Mouse (Mus musculus) forebrain, embryonic 15.5 days (tissue): ENCODE measurements around the gene Mpped1. TPM values are rescaled to one million over a fixed set of nuclear protein-coding genes. Genes with fewer than 3 reads are reported as not detected.

ENCODE experiments used
- ATAC-seq: fragments of 200-750 bp; cut with Nextera tagmentation; replicated peaks from 2 replicates; pipeline ENCODE4 v1.8.0; 2017; ENCODE audit warnings: mild to moderate bottlenecking, moderate TSS enrichment, moderate library complexity
- H3K27ac ChIP-seq: fragments of 300-500 bp; sonication (generic); replicated peaks from 2 replicates; pipeline ENCODE4 v1.5.1; 2015; ENCODE audit warnings: mild to moderate bottlenecking, inconsistent platforms
- H3K27me3 ChIP-seq: fragments of 300-500 bp; sonication (generic); 2 replicates; pipeline ENCODE4 v1.6.1; 2015; ENCODE audit warnings: inconsistent platforms
- H3K36me3 ChIP-seq: fragments of 300-500 bp; sonication (generic); 2 replicates; pipeline ENCODE4 v1.6.1; 2015; ENCODE audit warnings: mild to moderate bottlenecking, inconsistent platforms
- H3K4me1 ChIP-seq: fragments of 300-500 bp; sonication (generic); 2 replicates; pipeline ENCODE4 v1.6.1; 2015; ENCODE audit warnings: inconsistent platforms
- H3K4me2 ChIP-seq: fragments of 300-500 bp; sonication (generic); replicated peaks from 2 replicates; pipeline ENCODE4 v1.6.1; 2015; ENCODE audit warnings: mild to moderate bottlenecking, inconsistent platforms
- H3K4me3 ChIP-seq: fragments of 300-500 bp; sonication (generic); 2 replicates; pipeline ENCODE4 v1.5.1; 2015; ENCODE audit warnings: mild to moderate bottlenecking, inconsistent platforms
- H3K9ac ChIP-seq: fragments of 300-500 bp; sonication (generic); replicated peaks from 2 replicates; pipeline ENCODE4 v1.6.1; 2015; ENCODE audit warnings: mild to moderate bottlenecking, inconsistent platforms
- H3K9me3 ChIP-seq: fragments of 300-500 bp; sonication (generic); 2 replicates; pipeline ENCODE4 v1.6.1; 2016; ENCODE audit warnings: inconsistent platforms
- WGBS: fragments of 180-500 bp; shearing (Covaris S2); methylation state at CpG from one replicate; pipeline ENCODE4 v1.1.7; 2015; ENCODE audit warnings: mixed read lengths; 5-methylcytosine and 5-hydroxymethylcytosine counted together
- polyA plus RNA-seq: library from polyadenylated mRNA; unstranded; fragments of >200 nt; fragmentation: Nextera tagmentation; extraction: Ambion mirVana; gene quantifications from 2 replicates; pipeline ENCODE4 v1.2.1, GENCODE M21; 2015

Gene Mpped1
- polyA plus RNA-seq, 1 experiment from 2014 or later: 347 TPM

DNA sequence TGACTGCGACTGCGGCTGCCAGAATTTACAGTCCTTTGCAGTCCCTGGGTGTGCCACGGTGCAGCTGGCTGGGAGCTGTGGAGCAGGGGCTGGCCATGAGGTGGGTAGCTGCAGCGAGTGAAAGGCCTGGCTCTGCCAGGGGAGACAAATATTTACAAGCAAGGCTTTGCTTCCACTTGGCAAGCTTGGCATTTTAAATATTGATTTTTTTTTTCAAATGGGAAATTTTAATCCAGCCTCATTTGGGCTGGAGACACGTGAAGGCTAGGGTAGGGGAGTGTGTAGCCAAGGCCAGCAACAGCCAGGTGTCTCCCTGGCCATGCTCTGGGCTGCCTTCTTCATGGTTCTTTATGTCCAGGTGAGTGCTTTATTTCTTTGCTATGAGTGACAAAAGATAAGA, 21.7 kb downstream of the Mpped1 start:
- H3K27me3 ChIP-seq: no peaks in the 10 kb centered on the region
- no peak overlapping the region for H3K9ac ChIP-seq
- no peak overlapping the region for H3K4me3 ChIP-seq
- WGBS: 66% methylated on average over 5 of the region's 5 CpGs
- H3K36me3 ChIP-seq: no peaks in the 10 kb centered on the region; the same call in 1 of the 2 replicates
- H3K27ac ChIP-seq: no peak overlapping the region
- ATAC-seq: no peak
- peaks cover 52% of the 10 kb centered on the region for H3K4me1 ChIP-seq
- no peak overlapping the region for H3K4me2 ChIP-seq
- H3K9me3 ChIP-seq: no peaks in the 10 kb centered on the region

DNA sequence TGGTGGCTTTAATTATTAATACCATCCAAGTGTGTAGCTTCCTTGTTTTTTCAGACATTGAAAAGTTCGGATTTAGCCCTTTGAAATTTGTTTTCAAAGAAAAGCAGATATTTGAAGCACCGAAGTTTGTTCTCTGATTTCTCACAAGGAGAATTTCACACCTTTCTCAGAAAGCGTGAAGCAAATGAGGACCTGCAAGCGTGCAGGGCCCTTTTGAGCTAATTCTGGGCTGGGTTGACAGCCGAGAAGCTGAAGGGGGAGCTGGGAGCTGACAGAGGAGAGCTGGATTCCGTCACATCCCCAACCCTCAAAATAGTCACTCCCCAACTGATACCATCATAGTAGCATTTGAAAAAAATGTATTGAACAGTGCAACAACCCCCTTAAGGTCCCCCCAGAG, 34.8 kb downstream of the Mpped1 start:
- 78% methylated on average over 6 of the region's 6 CpGs for WGBS
- no peaks in the 10 kb centered on the region for H3K27me3 ChIP-seq
- H3K4me1 ChIP-seq: 0 out of 2 replicates have a peak, but pooled peaks cover 7% of the 10 kb centered on the region
- no peak overlapping the region for H3K4me3 ChIP-seq
- H3K9ac ChIP-seq: no peak overlapping the region
- no peak for ATAC-seq
- peaks cover 5% of the 10 kb centered on the region; the same call in 1 of the 2 replicates for H3K36me3 ChIP-seq
- H3K27ac ChIP-seq: no peak overlapping the region
- no peaks in the 10 kb centered on the region for H3K9me3 ChIP-seq
- no peak overlapping the region for H3K4me2 ChIP-seq

DNA sequence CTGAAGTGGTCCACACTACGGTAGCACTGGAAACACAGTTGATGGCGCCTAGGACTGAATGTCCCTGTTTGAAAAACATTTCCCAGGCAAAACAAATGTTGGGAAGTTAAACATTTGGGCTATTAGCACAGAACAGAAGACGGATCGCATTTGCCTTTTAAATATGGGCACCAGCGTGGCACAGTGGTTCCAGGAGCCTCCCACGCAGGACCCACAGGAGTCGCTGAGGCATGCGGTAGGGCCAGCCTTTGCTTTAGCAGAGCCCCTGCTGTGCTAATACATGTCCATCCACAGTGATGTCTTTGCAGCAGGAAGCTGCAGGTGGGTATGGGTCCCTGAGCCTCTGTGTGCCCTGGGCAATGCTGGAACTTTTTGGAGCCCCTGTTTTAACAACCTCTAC, 48.7 kb downstream of the Mpped1 start:
- H3K36me3 ChIP-seq: 0 out of 2 replicates have a peak, but pooled peaks cover 4% of the 10 kb centered on the region
- H3K27ac ChIP-seq: peak overlapping the region; percentile 84; the same call in 1 of the 2 replicates
- no peak for ATAC-seq
- no peak overlapping the region for H3K4me2 ChIP-seq
- no peaks in the 10 kb centered on the region for H3K27me3 ChIP-seq
- no peak overlapping the region for H3K4me3 ChIP-seq
- peaks cover 33% of the 10 kb centered on the region for H3K4me1 ChIP-seq
- no peaks in the 10 kb centered on the region for H3K9me3 ChIP-seq
- WGBS: 75% methylated on average over 8 of the region's 8 CpGs
- no peak overlapping the region for H3K9ac ChIP-seq

DNA sequence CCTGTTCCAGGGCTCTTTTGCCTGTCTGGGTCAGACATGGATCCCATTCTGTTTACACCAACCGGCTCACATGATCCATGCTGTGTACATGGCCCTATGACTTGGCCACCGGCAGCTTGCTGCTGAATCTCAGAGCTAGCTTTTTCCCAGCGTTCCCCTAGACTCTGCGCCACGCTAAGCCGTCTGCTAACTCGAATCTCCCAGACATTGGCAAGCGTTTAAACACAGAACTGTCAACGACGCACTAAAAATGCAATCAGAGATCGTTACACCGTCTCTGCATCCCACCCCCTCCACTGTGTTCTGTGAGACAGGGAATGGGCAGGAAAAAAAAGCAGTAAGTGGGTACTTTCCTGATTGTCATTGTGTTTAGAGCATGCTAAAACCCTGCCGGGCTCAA, 50.0 kb downstream of the Mpped1 start:
- no peak overlapping the region for H3K4me2 ChIP-seq
- no peaks in the 10 kb centered on the region for H3K9me3 ChIP-seq
- peak; percentile 73 for ATAC-seq
- no peak overlapping the region for H3K4me3 ChIP-seq
- H3K4me1 ChIP-seq: peaks cover 33% of the 10 kb centered on the region
- WGBS: 33% methylated on average over 13 of the region's 13 CpGs
- no peak overlapping the region for H3K9ac ChIP-seq
- H3K27ac ChIP-seq: peak overlapping the region; percentile 84
- H3K36me3 ChIP-seq: 0 out of 2 replicates have a peak, but pooled peaks cover 4% of the 10 kb centered on the region
- no peaks in the 10 kb centered on the region for H3K27me3 ChIP-seq

DNA sequence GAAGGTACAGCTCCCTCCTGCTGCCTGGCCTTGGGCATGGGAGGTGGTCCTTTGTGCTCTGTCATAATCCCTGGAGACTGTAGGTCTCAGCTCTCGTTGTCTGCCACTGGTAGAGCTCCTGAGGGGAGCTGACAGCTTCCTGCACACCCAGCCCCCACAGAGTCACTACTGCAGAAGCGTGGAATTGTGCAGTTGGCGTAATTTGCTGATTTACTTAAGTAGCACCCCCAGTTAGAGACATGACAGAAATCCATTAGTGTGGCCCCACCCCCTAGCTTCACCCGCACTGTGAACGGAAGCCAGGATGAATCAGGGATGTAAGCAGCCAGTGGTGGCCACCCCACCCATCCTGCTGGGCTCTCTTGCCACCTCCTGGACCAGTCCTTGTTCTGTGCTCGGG, 53.0 kb downstream of the Mpped1 start:
- WGBS: 54% methylated on average over 6 of the region's 6 CpGs
- H3K36me3 ChIP-seq: peaks cover 19% of the 10 kb centered on the region; the same call in 1 of the 2 replicates
- peak overlapping the region; percentile 49 for H3K27ac ChIP-seq

DNA sequence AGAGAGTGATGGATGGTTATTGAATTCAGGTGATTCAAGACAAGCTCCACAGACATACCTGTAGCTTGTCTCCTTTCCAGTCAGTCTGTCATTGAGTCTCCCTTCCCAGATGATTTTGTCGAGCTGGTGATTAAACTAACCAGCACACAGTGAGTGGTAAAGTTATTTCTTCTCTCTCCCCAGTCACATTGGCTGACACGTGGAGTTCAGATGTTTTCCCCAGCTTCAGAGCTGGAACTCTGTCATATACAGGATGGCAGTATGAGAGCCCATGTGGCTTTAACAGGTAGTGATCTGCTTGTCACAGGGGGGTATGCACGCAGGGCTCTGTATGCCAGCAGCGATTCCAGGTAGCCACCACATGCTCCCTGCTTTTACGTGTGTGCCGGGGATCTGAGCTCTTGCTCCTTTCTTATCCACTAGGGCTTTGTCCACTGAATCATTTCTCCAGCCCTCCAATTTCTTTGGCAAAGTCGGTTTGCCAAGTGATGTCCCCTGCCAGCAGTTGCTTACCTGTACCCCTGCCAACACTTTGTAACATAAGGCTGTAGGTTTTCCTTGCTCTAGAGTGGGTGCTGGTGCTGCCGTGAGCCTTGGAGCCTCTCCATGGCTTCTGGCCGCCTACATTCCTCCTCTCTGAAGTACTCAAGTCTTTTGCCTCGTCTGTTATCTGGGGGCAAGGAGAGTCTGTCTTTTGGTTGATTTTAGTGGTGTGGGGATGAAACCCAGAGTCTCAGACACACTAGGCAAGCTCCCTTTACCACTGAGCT, 61.9 kb downstream of the Mpped1 start:
- 58% methylated on average over 10 of the region's 10 CpGs for WGBS
- ATAC-seq: no peak
- Histone ChIP-seq H3K27me3 (no peaks in the 10 kb centered on the region), H3K9ac (no peak overlapping the region), H3K4me2 (no peak overlapping the region), H3K4me3 (no peak overlapping the region), H3K4me1 (peaks cover 67% of the 10 kb centered on the region), H3K9me3 (no peaks in the 10 kb centered on the region), H3K36me3 (peaks cover 11% of the 10 kb centered on the region; the same call in 1 of the 2 replicates), H3K27ac (peak overlapping the region; percentile 87)

More for the DNA sequence above, 53.0 kb downstream of the Mpped1 start:
- H3K4me3 ChIP-seq: no peak overlapping the region
- H3K9me3 ChIP-seq: no peaks in the 10 kb centered on the region
- no peak overlapping the region for H3K4me2 ChIP-seq
- peaks cover 33% of the 10 kb centered on the region for H3K4me1 ChIP-seq
- no peaks in the 10 kb centered on the region for H3K27me3 ChIP-seq
- ATAC-seq: peak; percentile 38; the same call in 1 of the 2 replicates
- H3K9ac ChIP-seq: no peak overlapping the region

DNA sequence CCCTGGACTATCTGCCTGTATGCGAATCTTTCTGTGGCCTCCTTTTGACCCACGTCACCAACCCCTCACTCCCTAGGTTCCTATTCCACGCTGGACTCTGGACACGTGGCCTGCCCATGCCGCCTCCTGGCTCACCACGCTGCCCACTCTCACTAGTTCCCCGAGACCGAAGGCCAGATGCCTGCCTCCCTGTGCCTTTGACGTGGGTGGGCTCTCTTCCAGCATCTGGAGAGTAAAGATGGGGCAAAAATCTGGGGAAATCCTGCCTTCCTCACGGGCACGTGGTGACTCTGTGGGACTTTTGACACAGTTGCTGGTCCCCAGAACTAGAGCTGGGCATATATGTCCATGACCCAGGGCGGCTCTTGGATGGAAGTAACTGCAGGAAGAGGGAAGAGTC, 63.2 kb downstream of the Mpped1 start:
- no peak overlapping the region for H3K9ac ChIP-seq
- no peak overlapping the region for H3K4me3 ChIP-seq
- H3K27me3 ChIP-seq: no peaks in the 10 kb centered on the region
- H3K27ac ChIP-seq: peak overlapping the region; percentile 87
- peaks cover 80% of the 10 kb centered on the region for H3K4me1 ChIP-seq
- no peak for ATAC-seq
- no peaks in the 10 kb centered on the region for H3K9me3 ChIP-seq
- WGBS: 53% methylated on average over 12 of the region's 12 CpGs
- no peak overlapping the region for H3K4me2 ChIP-seq
- H3K36me3 ChIP-seq: peaks cover 2% of the 10 kb centered on the region; the same call in 1 of the 2 replicates

DNA sequence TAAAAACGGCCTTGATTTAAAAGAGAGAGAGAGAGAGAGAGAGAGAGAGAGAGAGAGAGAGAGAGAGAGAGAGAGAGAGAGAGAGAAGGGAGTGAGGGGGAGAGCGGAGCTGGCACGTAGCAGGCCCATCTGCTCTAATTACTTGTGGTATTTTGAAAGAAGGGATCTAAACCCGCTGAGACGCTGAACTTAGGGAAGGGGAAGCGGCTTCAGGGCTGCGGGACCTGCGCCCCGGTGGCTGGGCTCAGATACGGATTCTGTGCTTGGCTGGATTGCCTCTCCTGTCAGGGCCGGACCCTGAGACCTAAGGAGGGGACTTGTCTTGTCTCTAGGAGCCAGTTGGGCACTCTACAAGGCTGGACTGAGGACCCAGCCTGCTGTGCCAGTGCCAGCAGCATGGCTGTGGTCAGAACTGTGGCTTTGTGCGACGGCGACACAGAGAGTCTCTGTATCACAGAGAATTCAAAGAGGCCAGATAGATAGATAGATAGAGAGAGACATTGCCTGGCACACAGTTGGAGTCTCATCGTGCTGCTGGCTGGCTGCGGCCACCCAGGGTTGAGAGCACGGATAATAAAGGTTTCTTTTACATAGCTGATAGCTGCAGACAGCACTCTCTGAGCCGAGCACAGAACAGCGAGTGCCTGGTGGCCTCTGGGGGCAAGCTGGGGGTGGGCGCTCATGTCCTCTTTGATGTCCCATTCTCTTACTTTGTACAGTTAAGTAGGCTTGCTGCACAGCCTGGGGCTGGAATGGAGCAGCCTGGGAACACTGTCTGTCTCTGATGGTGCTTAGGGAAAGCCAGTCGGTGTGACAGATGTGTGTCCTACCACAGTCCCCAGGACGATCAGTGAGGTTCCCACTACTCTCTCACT, 63.9 kb downstream of the Mpped1 start:
- H3K4me2 ChIP-seq: peak overlapping the region; percentile 22
- peak overlapping the region; percentile 18; the same call in 1 of the 2 replicates for H3K9ac ChIP-seq
- no peak overlapping the region for H3K4me3 ChIP-seq
- no peak for ATAC-seq
- 15% methylated on average over 22 of the region's 22 CpGs for WGBS
- peaks cover 88% of the 10 kb centered on the region for H3K4me1 ChIP-seq
- no peaks in the 10 kb centered on the region; the same call in 1 of the 2 replicates for H3K36me3 ChIP-seq
- H3K9me3 ChIP-seq: no peaks in the 10 kb centered on the region
- peak overlapping the region; percentile 87 for H3K27ac ChIP-seq
- H3K27me3 ChIP-seq: no peaks in the 10 kb centered on the region

DNA sequence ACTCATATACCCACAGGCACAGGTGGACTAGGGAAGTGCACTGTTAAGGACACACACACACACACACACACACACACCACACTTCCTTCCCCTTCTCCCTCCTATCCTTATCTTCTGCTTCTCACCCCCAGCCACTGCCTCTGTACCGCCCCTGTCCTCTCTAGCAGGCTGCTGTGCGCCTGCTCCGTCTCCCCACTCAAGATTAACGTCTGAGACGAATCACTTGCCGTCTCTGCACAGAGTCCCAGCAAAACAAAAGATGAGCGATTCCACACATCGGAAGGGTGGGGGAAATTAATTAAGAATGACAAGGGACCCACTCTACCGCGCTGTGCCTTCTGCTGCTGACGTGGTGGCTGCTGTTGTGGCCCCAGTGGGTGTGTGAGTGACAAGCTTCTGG, 66.5 kb downstream of the Mpped1 start:
- Histone ChIP-seq H3K36me3 (no peaks in the 10 kb centered on the region), H3K4me3 (no peak overlapping the region), H3K4me2 (no peak overlapping the region; the same call in 1 of the 2 replicates), H3K27ac (peak overlapping the region; percentile 92), H3K27me3 (no peaks in the 10 kb centered on the region), H3K9ac (no peak overlapping the region), H3K9me3 (no peaks in the 10 kb centered on the region), H3K4me1 (peaks cover 96% of the 10 kb centered on the region)
- ATAC-seq: peak; percentile 9; the same call in 1 of the 2 replicates
- 20% methylated on average over 11 of the region's 11 CpGs for WGBS

DNA sequence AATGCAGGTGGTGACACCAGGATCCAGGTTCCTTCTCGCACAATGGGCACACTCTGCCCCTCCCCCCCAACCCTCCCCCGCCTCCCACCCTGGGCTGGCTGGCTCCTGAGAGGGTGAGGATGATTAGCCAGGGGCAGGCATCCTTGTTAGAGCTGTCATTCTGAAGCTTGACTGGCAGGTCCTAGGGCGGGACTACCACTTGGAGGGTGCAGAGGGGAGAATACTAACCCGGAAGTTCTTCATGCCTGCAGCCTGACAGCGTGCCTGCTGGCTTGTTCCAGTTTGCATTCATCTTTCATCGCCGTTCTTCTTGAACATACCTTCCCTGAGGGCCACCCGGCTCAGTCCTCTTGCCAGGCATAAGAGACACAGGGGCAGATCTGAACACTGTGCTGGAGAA, 67.3 kb downstream of the Mpped1 start:
- Histone ChIP-seq H3K4me3 (no peak overlapping the region), H3K9me3 (no peaks in the 10 kb centered on the region), H3K27ac (peak overlapping the region; percentile 92), H3K27me3 (no peaks in the 10 kb centered on the region), H3K4me1 (peaks cover 91% of the 10 kb centered on the region), H3K36me3 (no peaks in the 10 kb centered on the region), H3K4me2 (no peak overlapping the region), H3K9ac (no peak overlapping the region)
- no peak for ATAC-seq
- WGBS: 35% methylated on average over 8 of the region's 8 CpGs

DNA sequence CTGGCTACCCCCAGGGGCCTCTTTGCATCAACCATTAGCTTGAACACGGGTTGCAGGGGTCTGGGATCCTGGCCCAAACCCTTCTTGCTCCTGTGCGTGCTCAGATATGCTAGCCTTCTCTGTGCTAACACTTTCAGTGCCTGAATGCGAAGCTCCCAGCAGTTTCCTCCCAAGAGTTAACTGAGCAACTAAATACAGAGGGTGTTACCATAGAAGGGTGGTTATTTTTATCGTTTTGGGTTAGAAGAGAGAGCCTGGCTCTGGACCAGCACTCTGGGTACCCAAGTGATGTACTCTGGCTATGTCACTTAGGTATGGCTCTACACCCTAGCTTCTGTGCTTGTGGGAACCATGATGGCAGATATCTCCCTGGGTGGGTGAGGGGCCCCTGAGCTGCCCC, 68.2 kb downstream of the Mpped1 start:
- Histone ChIP-seq H3K4me3 (no peak overlapping the region), H3K9ac (no peak overlapping the region), H3K4me2 (peak overlapping the region; percentile 22; the same call in 1 of the 2 replicates), H3K4me1 (peaks cover 82% of the 10 kb centered on the region), H3K27me3 (no peaks in the 10 kb centered on the region), H3K9me3 (no peaks in the 10 kb centered on the region), H3K36me3 (peaks cover 2% of the 10 kb centered on the region; the same call in 1 of the 2 replicates), H3K27ac (peak overlapping the region; percentile 92)
- no peak for ATAC-seq
- WGBS: 57% methylated on average over 4 of the region's 4 CpGs

DNA sequence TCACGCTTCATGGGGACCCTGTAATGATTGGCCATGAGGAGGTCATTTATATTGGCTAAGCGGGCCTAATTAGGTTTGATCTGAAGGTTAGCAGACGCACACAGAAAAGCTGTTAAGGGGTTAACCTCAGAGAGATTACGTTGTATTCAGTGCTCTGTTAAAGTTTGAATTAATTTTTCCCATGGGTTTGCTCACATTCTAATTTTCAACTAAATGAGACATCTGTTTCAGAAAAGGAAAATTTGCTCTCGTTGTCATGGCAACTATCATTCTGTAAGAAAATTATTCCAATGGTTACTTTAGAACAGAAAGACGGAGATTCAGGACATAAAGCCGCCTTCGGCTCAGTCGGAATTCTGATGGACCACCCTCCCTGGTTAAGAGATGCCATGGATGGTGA, 68.9 kb downstream of the Mpped1 start:
- peaks cover 78% of the 10 kb centered on the region for H3K4me1 ChIP-seq
- peaks cover 2% of the 10 kb centered on the region; the same call in 1 of the 2 replicates for H3K36me3 ChIP-seq

More for the DNA sequence above, 68.9 kb downstream of the Mpped1 start:
- Histone ChIP-seq H3K4me3 (no peak overlapping the region), H3K27me3 (no peaks in the 10 kb centered on the region), H3K27ac (peak overlapping the region; percentile 92), H3K9me3 (no peaks in the 10 kb centered on the region), H3K4me2 (peak overlapping the region; percentile 25), H3K9ac (no peak overlapping the region)
- WGBS: 15% methylated on average over 9 of the region's 9 CpGs
- no peak for ATAC-seq
